Mouse (Mus musculus) lung, postnatal 0 days (tissue): Measurements from ENCODE around the gene Nlrc5. TPM values are rescaled to one million over a fixed set of nuclear protein-coding genes. Genes with fewer than 3 reads are reported as not detected.

Source experiments
- ATAC-seq: fragments of 200-750 bp; cut with Nextera tagmentation; 2 replicates; pipeline ENCODE4 v1.8.0; 2017; ENCODE audit warnings: moderate library complexity
- DNase-seq: peaks from one replicate; pipeline ENCODE4 v3.0.0-alpha.2; 2016; ENCODE audit warnings: low spot score
- H3K27ac ChIP-seq: fragments of 300-500 bp; sonication (generic); 2 replicates; pipeline ENCODE4 v1.5.1; 2014; ENCODE audit warnings: antibody characterized with exemption, mild to moderate bottlenecking, low read length, mixed read lengths
- H3K27me3 ChIP-seq: fragments of 300-500 bp; sonication (generic); replicated peaks from 2 replicates; pipeline ENCODE4 v1.6.1; 2014; ENCODE audit warnings: low read length, mixed read lengths; ENCODE audit not compliant: insufficient read depth
- H3K36me3 ChIP-seq: fragments of 300-500 bp; sonication (generic); 2 replicates; pipeline ENCODE4 v1.6.1; 2014; ENCODE audit warnings: low read length, mixed read lengths; ENCODE audit not compliant: insufficient read depth
- H3K4me1 ChIP-seq: fragments of 300-500 bp; sonication (generic); 2 replicates; pipeline ENCODE4 v1.6.1; 2014; ENCODE audit warnings: antibody characterized with exemption, low read depth, low read length, mixed read lengths; ENCODE audit not compliant: insufficient read depth
- H3K4me2 ChIP-seq: fragments of 300-500 bp; sonication (generic); replicated peaks from 2 replicates; pipeline ENCODE4 v1.6.1; 2014; ENCODE audit warnings: low read depth, mild to moderate bottlenecking, low read length, moderate library complexity, mixed read lengths
- H3K4me3 ChIP-seq: fragments of 300-500 bp; sonication (generic); 2 replicates; pipeline ENCODE4 v1.5.1; 2014; ENCODE audit warnings: low read depth, low read length
- H3K9ac ChIP-seq: fragments of 300-500 bp; sonication (generic); replicated peaks from 2 replicates; pipeline ENCODE4 v1.6.1; 2014; ENCODE audit warnings: low read depth, mild to moderate bottlenecking
- H3K9me3 ChIP-seq: fragments of 300-500 bp; sonication (generic); 2 replicates; pipeline ENCODE4 v1.6.1; 2016; ENCODE audit warnings: low read length, mixed read lengths
- CTCF ChIP-seq: IDR thresholded peaks from 2 replicates; pipeline ENCODE4 v1.5.1; 2016; ENCODE audit warnings: antibody characterized with exemption, mild to moderate bottlenecking
- EP300 ChIP-seq: IDR thresholded peaks from 2 replicates; pipeline ENCODE4 v1.6.1; 2016; ENCODE audit warnings: antibody characterized with exemption, mild to moderate bottlenecking, control low read depth
- WGBS: fragments of 180-500 bp; shearing (Covaris S2); extraction: QIAGEN DNeasy Blood & Tissue Kit; methylation state at CpG from one replicate; pipeline ENCODE4 v1.1.7; 2014; 5-methylcytosine and 5-hydroxymethylcytosine counted together
- polyA plus RNA-seq: library from polyadenylated mRNA; unstranded; fragments of >200 nt; fragmentation: Nextera tagmentation; extraction: Ambion mirVana; gene quantifications from 2 replicates; pipeline ENCODE4 v1.2.1, GENCODE M21; 2015

The Nlrc5 gene
- polyA plus RNA-seq, 1 experiment from 2014 or later: 0.42 TPM

- Histone ChIP-seq H3K4me3 (no peak overlapping the region), H3K27ac (no peak overlapping the region), H3K4me2 (no peak overlapping the region), H3K9me3 (no peaks in the 10 kb centered on the region), H3K36me3 (no peaks in the 10 kb centered on the region), H3K27me3 (no peaks in the 10 kb centered on the region), H3K4me1 (no peaks in the 10 kb centered on the region), H3K9ac (no peak overlapping the region)
- WGBS: 60% methylated on average over 5 of the region's 5 CpGs
- DNase-seq: no peak
- TF ChIP-seq CTCF (no peak), EP300 (no peak)
- ATAC-seq: no peak
Observed at GRCm38 (mm10) chr8:94469656-94470055, 35.5 kb downstream of the Nlrc5 start.

DNA sequence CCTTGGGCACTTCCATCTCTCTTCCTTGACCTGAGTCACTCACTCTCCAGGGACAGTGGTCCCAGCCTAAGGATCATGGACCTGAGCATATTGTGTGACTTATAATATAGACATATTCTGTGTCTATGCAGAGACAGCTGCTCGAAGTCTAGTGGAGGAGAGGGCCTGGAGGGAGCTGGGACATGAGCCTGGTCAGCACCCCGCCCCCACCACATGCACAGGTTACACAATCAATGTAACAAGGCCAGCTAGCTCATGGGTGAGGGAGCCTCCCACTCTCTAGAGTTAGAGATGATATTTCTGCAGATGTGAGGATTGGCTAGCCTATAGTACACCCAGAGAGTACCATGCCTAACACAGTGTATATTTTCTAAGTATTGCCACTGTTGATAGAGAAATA, 36.6 kb downstream of the Nlrc5 start:
- H3K4me3 ChIP-seq: no peak overlapping the region
- no peak overlapping the region for H3K9ac ChIP-seq
- no peak overlapping the region for H3K27ac ChIP-seq
- H3K36me3 ChIP-seq: no peaks in the 10 kb centered on the region
- TF ChIP-seq CTCF (no peak), EP300 (no peak)
- no peak for ATAC-seq
- H3K9me3 ChIP-seq: no peaks in the 10 kb centered on the region
- no peak overlapping the region for H3K4me2 ChIP-seq
- H3K4me1 ChIP-seq: no peaks in the 10 kb centered on the region
- WGBS: 57% methylated on average over 2 of the region's 2 CpGs
- no peaks in the 10 kb centered on the region for H3K27me3 ChIP-seq
- DNase-seq: no peak

DNA sequence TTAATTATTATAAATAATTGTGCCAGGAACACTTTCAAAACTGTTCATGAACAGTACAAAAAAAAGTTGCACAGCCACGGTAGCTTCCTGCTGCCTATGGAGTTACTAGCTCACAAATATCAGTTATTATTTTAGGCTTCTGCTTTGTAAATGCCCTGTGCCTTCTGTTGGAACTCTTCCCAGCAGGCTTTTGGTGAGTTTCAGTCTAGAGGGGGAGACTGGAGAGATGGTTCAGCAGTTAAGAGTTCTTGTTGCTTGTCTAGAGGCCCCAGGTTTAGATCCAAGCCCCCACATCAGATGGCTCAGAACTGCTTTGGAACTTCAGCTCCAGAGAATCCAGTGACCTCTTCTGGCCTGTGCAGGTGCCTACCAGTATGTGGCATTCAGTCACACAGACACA, 37.1 kb downstream of the Nlrc5 start:
- no peaks in the 10 kb centered on the region for H3K27me3 ChIP-seq
- no peaks in the 10 kb centered on the region for H3K36me3 ChIP-seq
- no peak overlapping the region for H3K4me2 ChIP-seq
- no peaks in the 10 kb centered on the region for H3K9me3 ChIP-seq
- no peak overlapping the region for H3K4me3 ChIP-seq
- TF ChIP-seq CTCF (no peak), EP300 (no peak)
- WGBS: 62% methylated on average over 1 of the region's 1 CpGs
- no peak overlapping the region for H3K9ac ChIP-seq
- H3K4me1 ChIP-seq: no peaks in the 10 kb centered on the region
- DNase-seq: no peak
- no peak overlapping the region for H3K27ac ChIP-seq
- no peak for ATAC-seq

DNA sequence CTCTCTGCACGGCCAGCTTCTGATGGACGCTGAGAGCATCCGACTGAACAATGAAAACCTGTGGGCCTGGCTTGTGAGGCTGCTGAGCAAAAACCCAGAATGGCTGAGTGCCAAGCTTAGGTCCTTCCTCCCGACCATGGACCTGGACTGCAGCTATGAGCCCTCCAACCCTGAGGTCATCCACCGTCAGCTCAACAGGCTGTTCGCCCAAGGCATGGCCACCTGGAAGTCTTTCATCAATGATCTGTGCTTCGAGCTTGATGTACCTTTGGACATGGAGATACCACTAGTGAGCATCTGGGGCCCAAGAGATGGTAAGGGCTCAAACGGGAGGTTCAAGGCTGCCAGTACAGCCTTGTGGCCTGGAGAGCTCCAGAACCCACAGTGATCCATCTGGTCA, 38.6 kb downstream of the Nlrc5 start:
- Histone ChIP-seq H3K4me2 (no peak overlapping the region), H3K27me3 (no peaks in the 10 kb centered on the region), H3K9me3 (no peaks in the 10 kb centered on the region), H3K36me3 (no peaks in the 10 kb centered on the region), H3K9ac (no peak overlapping the region), H3K27ac (no peak overlapping the region), H3K4me3 (no peak overlapping the region), H3K4me1 (no peaks in the 10 kb centered on the region)
- no peak for DNase-seq
- TF ChIP-seq CTCF: no peak
- no peak for TF ChIP-seq EP300
- ATAC-seq: no peak
- 73% methylated on average over 8 of the region's 8 CpGs for WGBS

GRCm38 (mm10) chr8:94473431-94473830, 39.3 kb downstream of the Nlrc5 start:
- H3K27me3 ChIP-seq: no peaks in the 10 kb centered on the region
- WGBS: 74% methylated on average over 21 of the region's 21 CpGs
- no peak for DNase-seq
- H3K4me3 ChIP-seq: no peak overlapping the region
- H3K4me1 ChIP-seq: no peaks in the 10 kb centered on the region
- no peaks in the 10 kb centered on the region for H3K9me3 ChIP-seq
- TF ChIP-seq CTCF (no peak), EP300 (no peak)
- no peak overlapping the region for H3K27ac ChIP-seq
- no peak for ATAC-seq
- no peaks in the 10 kb centered on the region for H3K36me3 ChIP-seq
- H3K4me2 ChIP-seq: no peak overlapping the region
- no peak overlapping the region for H3K9ac ChIP-seq

DNA sequence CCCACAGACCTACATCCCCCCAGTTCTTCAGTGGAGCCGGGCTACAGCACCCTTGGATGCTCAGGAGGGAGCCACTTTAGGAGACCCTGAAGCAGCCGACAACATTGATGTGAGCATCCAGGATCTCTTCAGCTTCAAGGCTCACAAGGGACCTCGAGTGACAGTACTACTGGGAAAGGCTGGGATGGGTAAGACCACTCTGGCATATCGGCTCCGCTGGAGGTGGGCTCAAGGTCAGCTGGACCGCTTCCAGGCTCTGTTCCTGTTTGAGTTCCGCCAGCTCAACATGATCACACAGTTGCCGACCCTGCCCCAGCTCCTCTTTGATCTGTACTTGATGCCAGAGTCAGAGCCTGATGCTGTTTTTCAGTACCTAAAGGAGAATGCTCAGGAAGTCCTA, 41.6 kb downstream of the Nlrc5 start:
- WGBS: 55% methylated on average over 8 of the region's 8 CpGs
- no peak overlapping the region for H3K27ac ChIP-seq
- H3K36me3 ChIP-seq: no peaks in the 10 kb centered on the region

DNA sequence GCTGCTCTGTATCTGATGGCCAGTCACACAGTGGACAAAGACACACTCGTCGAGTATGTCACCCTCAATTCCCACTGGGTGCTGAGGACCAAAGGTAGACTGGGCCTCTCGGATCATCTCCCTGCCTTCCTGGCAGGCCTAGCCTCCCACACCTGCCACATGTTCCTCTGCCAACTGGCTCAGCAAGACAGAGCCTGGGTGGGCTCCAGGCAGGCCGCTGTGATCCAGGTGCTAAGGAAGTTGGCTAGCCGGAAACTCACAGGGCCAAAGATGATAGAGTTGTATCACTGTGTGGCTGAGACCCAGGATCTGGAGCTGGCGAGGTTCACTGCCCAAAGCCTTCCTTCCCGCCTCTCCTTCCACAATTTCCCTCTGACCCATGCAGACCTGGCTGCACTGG, 42.7 kb downstream of the Nlrc5 start:
- H3K27me3 ChIP-seq: no peaks in the 10 kb centered on the region; the same call in 1 of the 2 replicates
- DNase-seq (no peak), ATAC-seq (no peak)
- TF ChIP-seq CTCF (no peak), EP300 (no peak)
- no peak overlapping the region for H3K4me3 ChIP-seq
- H3K9me3 ChIP-seq: no peaks in the 10 kb centered on the region
- WGBS: 69% methylated on average over 7 of the region's 7 CpGs
- H3K4me2 ChIP-seq: no peak overlapping the region
- no peak overlapping the region for H3K9ac ChIP-seq
- no peak overlapping the region for H3K27ac ChIP-seq
- no peaks in the 10 kb centered on the region for H3K4me1 ChIP-seq
- no peaks in the 10 kb centered on the region for H3K36me3 ChIP-seq

More for the DNA sequence above, 41.6 kb downstream of the Nlrc5 start:
- Histone ChIP-seq H3K9me3 (no peaks in the 10 kb centered on the region), H3K9ac (no peak overlapping the region), H3K27me3 (no peaks in the 10 kb centered on the region), H3K4me3 (no peak overlapping the region), H3K4me2 (no peak overlapping the region), H3K4me1 (no peaks in the 10 kb centered on the region)
- TF ChIP-seq EP300 (no peak), CTCF (no peak)
- DNase-seq (no peak), ATAC-seq (no peak)
